In genomic region chr19:8786008-8786781, GRCm38 (mm10) we compare ENCODE assay signal across 7 mouse cellular contexts. TPM values are rescaled to one million over a fixed set of nuclear protein-coding genes. Genes with fewer than 3 reads are reported as not detected.
DNase-seq lines count a peak whose midpoint lies in the region; ATAC-seq and TF ChIP-seq lines count a peak whose summit lies in the region.

TSS of gene Taf6l (minus strand) at chr19:8786417.

- H3K4me3 ChIP-seq in embryonic facial prominence, embryonic 10.5 days = peak within 1 kb of the TSS; percentile 82
- peak within 1 kb of the TSS; percentile 61 for H3K4me3 ChIP-seq in intestine, postnatal 0 days (ENCODE audit: low read depth, low read length)
- peak within 1 kb of the TSS; percentile 79 for H3K4me3 ChIP-seq in midbrain, embryonic 12.5 days
- H3K4me3 ChIP-seq in small intestine, adult 2 months (ENCODE audit: low read depth, low read length) = peak within 1 kb of the TSS; percentile 85

- intact Hi-C loops in left cerebral cortex, postnatal 4 days (cut with DNase I) = no loop called here

- TF ChIP-seq POLR2A in small intestine, adult 2 months (IDR thresholded peaks at IDR 0.05; ENCODE audit: low read depth, low read length) = peak; percentile 48

- peak; percentile 93 for DNase-seq in adrenal gland, postnatal 10 days
- DNase-seq in embryonic facial prominence, embryonic 10.5 days (ENCODE audit: low spot score) = peak; percentile 93
- peak; percentile 82 for DNase-seq in gonadal fat pad, adult 2 months (ENCODE audit: low read depth)
- DNase-seq in left cerebral cortex, postnatal 4 days = peak; percentile 90

- WGBS in embryonic facial prominence, embryonic 10.5 days = under 1% methylated on average over 32 of the region's 32 CpGs
- WGBS in intestine, postnatal 0 days = 1% methylated on average over 32 of the region's 32 CpGs
- WGBS in midbrain, embryonic 12.5 days = under 1% methylated on average over 31 of the region's 32 CpGs
- WGBS in small intestine, adult 2 months = 1% methylated on average over 32 of the region's 32 CpGs

- peak within 1 kb of the TSS; percentile 64 for H3K9ac ChIP-seq in intestine, postnatal 0 days (ENCODE audit: low read depth, low read length)
- peak within 1 kb of the TSS; percentile 76 for H3K9ac ChIP-seq in midbrain, embryonic 12.5 days (replicated peaks)

- peak within 1 kb of the TSS; percentile 92 for H3K27ac ChIP-seq in embryonic facial prominence, embryonic 10.5 days (replicated peaks)
- H3K27ac ChIP-seq in intestine, postnatal 0 days (ENCODE audit: low read depth, low read length) = peak within 1 kb of the TSS; percentile 47; the same call in 1 of the 2 replicates
- H3K27ac ChIP-seq in midbrain, embryonic 12.5 days (replicated peaks) = peak within 1 kb of the TSS; percentile 67
- H3K27ac ChIP-seq in small intestine, adult 2 months (ENCODE audit: insufficient read depth, low read depth, low read length) = peak within 1 kb of the TSS; percentile 48

- peak; percentile 54 for TF ChIP-seq CTCF in intestine, postnatal 0 days (IDR thresholded peaks at IDR 0.05; ENCODE audit: low read depth)
- TF ChIP-seq CTCF in small intestine, adult 2 months (IDR thresholded peaks at IDR 0.05; ENCODE audit: extremely low read depth, insufficient read length, insufficient replicate concordance, low read depth, low read length) = no peak

- peaks cover 28% of the 10 kb centered on the region for H3K4me1 ChIP-seq in embryonic facial prominence, embryonic 10.5 days
- no peaks in the 10 kb centered on the region for H3K4me1 ChIP-seq in intestine, postnatal 0 days (replicated peaks; ENCODE audit: control insufficient read depth, insufficient read depth, low read length)
- H3K4me1 ChIP-seq in midbrain, embryonic 12.5 days = peaks cover 15% of the 10 kb centered on the region
- no peaks in the 10 kb centered on the region; the same call in 1 of the 2 replicates for H3K4me1 ChIP-seq in small intestine, adult 2 months (ENCODE audit: control insufficient read depth, insufficient read depth, insufficient read length, low read length)

- peaks cover 44% of the 10 kb centered on the region for H3K36me3 ChIP-seq in embryonic facial prominence, embryonic 10.5 days (replicated peaks)
- H3K36me3 ChIP-seq in intestine, postnatal 0 days (ENCODE audit: control insufficient read depth, insufficient read depth) = peaks cover 17% of the 10 kb centered on the region
- peaks cover 32% of the 10 kb centered on the region for H3K36me3 ChIP-seq in midbrain, embryonic 12.5 days
- peaks cover 2% of the 10 kb centered on the region; the same call in 1 of the 2 replicates for H3K36me3 ChIP-seq in small intestine, adult 2 months (ENCODE audit: control insufficient read depth, insufficient read depth, low read length)

- H3K4me2 ChIP-seq in intestine, postnatal 0 days (replicated peaks; ENCODE audit: low read depth) = peak within 1 kb of the TSS; percentile 60
- peak within 1 kb of the TSS; percentile 69 for H3K4me2 ChIP-seq in midbrain, embryonic 12.5 days (replicated peaks)

- H3K9me3 ChIP-seq in embryonic facial prominence, embryonic 10.5 days = no peaks in the 10 kb centered on the region
- H3K9me3 ChIP-seq in intestine, postnatal 0 days (ENCODE audit: control insufficient read depth) = no peaks in the 10 kb centered on the region
- H3K9me3 ChIP-seq in midbrain, embryonic 12.5 days = no peaks in the 10 kb centered on the region

- H3K27me3 ChIP-seq in embryonic facial prominence, embryonic 10.5 days (replicated peaks; ENCODE audit: low read depth, poor library complexity, severe bottlenecking) = no peaks in the 10 kb centered on the region
- H3K27me3 ChIP-seq in intestine, postnatal 0 days (replicated peaks; ENCODE audit: control insufficient read depth, insufficient read depth, low read length) = no peaks in the 10 kb centered on the region
- no peaks in the 10 kb centered on the region for H3K27me3 ChIP-seq in midbrain, embryonic 12.5 days
- H3K27me3 ChIP-seq in small intestine, adult 2 months (ENCODE audit: control insufficient read depth, insufficient read depth, low read length) = no peaks in the 10 kb centered on the region

- peak; percentile 100 for ATAC-seq in intestine, postnatal 0 days
- peak; percentile 99 for ATAC-seq in midbrain, embryonic 12.5 days (ENCODE audit: low FRiP score, low read depth)

RNA-seq across cellular contexts. Expression of gene Taf6l, which starts in this region (rescaled TPM):
- total RNA-seq in adrenal gland, postnatal 10 days (2021) = 10 to 100 TPM; 12.4 to 19.5 TPM
- 44.7 and 46.3 TPM in 2 replicates for polyA plus RNA-seq in embryonic facial prominence, embryonic 10.5 days (2016; fragmentation: Nextera tagmentation; extraction: Ambion mirVana)
- polyA plus RNA-seq in gonadal fat pad, adult 2 months (2012; rRNA removed) = 17.4 and 19.6 TPM in 2 replicates
- polyA plus RNA-seq in intestine, postnatal 0 days (2015; fragmentation: Nextera tagmentation; extraction: Ambion mirVana) = 12.0 and 13.2 TPM in 2 replicates
- 10 to 100 TPM; 24.9 to 29.4 TPM for total RNA-seq in left cerebral cortex, postnatal 4 days (2021)
- 34.5 and 35.5 TPM in 2 replicates for polyA plus RNA-seq in midbrain, embryonic 12.5 days (2016; fragmentation: Nextera tagmentation; extraction: Ambion mirVana)
- 4.5 and 8.1 TPM in 2 replicates for polyA plus RNA-seq in small intestine, adult 2 months (2012; rRNA removed)

Comparison
In these comparisons a context has a peak if more than half of its experiments do, and no peak if none do; other contexts are left out.
1. Peak in every context shown above with its lines: DNase-seq, ATAC-seq, H3K4me3 ChIP-seq and H3K27ac ChIP-seq.